Mouse (Mus musculus) embryonic facial prominence, embryonic 11.5 days (tissue): ENCODE data around the gene Cdc42bpa. TPM values are rescaled to one million over a fixed set of nuclear protein-coding genes. Genes with fewer than 3 reads are reported as not detected.
"Not testable (repeated sequence)": the region's sequence is repeated elsewhere in the genome, so short reads cannot be mapped to it uniquely, and the experiment has no call there.

Experiments used
- ATAC-seq: fragments of 200-750 bp; cut with Nextera tagmentation; replicated peaks from 2 replicates; pipeline ENCODE4 v1.8.0; 2017; ENCODE audit warnings: low read depth; ENCODE audit not compliant: insufficient number of reproducible peaks, low FRiP score, low TSS enrichment
- DNase-seq: peaks from one replicate; pipeline ENCODE4 v3.0.0-alpha.2; 2015; ENCODE audit warnings: low spot score
- H3K27ac ChIP-seq: fragments of 300-500 bp; sonication (generic); replicated peaks from 2 replicates; pipeline ENCODE4 v1.5.1; 2014; ENCODE audit warnings: mild to moderate bottlenecking, low read depth, low read length, control low read depth
- H3K27me3 ChIP-seq: fragments of 300-500 bp; sonication (generic); 2 replicates; pipeline ENCODE4 v1.6.1; 2014; ENCODE audit warnings: mild to moderate bottlenecking, low read length, moderate library complexity, mixed read lengths; ENCODE audit not compliant: control insufficient read depth, insufficient read depth
- H3K36me3 ChIP-seq: fragments of 300-500 bp; sonication (generic); replicated peaks from 2 replicates; pipeline ENCODE4 v1.6.1; 2014; ENCODE audit warnings: low read depth, mild to moderate bottlenecking, low read length, moderate library complexity, mixed read lengths; ENCODE audit not compliant: control insufficient read depth, insufficient read depth
- H3K4me1 ChIP-seq: fragments of 300-500 bp; sonication (generic); 2 replicates; pipeline ENCODE4 v1.6.1; 2014; ENCODE audit warnings: low read length, mixed read lengths; ENCODE audit not compliant: control insufficient read depth, insufficient read depth
- H3K4me2 ChIP-seq: fragments of 300-500 bp; sonication (generic); 2 replicates; pipeline ENCODE4 v1.6.1; 2014; ENCODE audit warnings: low read depth, mild to moderate bottlenecking, control low read depth, low read length, moderate library complexity
- H3K4me3 ChIP-seq: fragments of 300-500 bp; sonication (generic); 2 replicates; pipeline ENCODE4 v1.5.1; 2014; ENCODE audit warnings: low read depth, low read length, control low read depth
- H3K9ac ChIP-seq: fragments of 300-500 bp; sonication (generic); replicated peaks from 2 replicates; pipeline ENCODE4 v1.6.1; 2014; ENCODE audit warnings: mild to moderate bottlenecking, control low read depth, low read length
- H3K9me3 ChIP-seq: fragments of 300-500 bp; sonication (generic); replicated peaks from 2 replicates; pipeline ENCODE4 v1.6.1; 2016; ENCODE audit warnings: mild to moderate bottlenecking, low read length, inconsistent platforms, mixed read lengths; ENCODE audit not compliant: control insufficient read depth
- whole genome bisulfite sequencing: fragments of 180-500 bp; shearing (Covaris S2); extraction: QIAGEN DNeasy Blood & Tissue Kit; methylation state at CpG from one replicate; pipeline ENCODE4 v1.1.7; 2014; 5-methylcytosine and 5-hydroxymethylcytosine counted together
- polyA plus RNA-seq: library from polyadenylated mRNA; unstranded; fragments of >200 nt; fragmentation: Nextera tagmentation; extraction: Ambion mirVana; gene quantifications from 2 replicates; pipeline ENCODE4 v1.2.1, GENCODE M21; 2014

Cdc42bpa gene
- polyA plus RNA-seq, 1 experiment from 2014 or later: 13.8 TPM

GRCm38 (mm10) chr1:180029863-180030262 is 69.6 kb downstream of the Cdc42bpa start:
- H3K27me3 ChIP-seq, H3K27ac ChIP-seq, H3K4me2 ChIP-seq, H3K4me1 ChIP-seq, H3K9ac ChIP-seq, H3K9me3 ChIP-seq, ATAC-seq, H3K4me3 ChIP-seq, H3K36me3 ChIP-seq, DNase-seq: not testable (repeated sequence)
- WGBS: 86% methylated on average over 5 of the region's 5 CpGs

- no peak for ATAC-seq
- H3K9me3 ChIP-seq: no peaks in the 10 kb centered on the region
- no peak overlapping the region for H3K9ac ChIP-seq
- no peak overlapping the region for H3K27ac ChIP-seq
- H3K4me2 ChIP-seq: no peak overlapping the region
- no peaks in the 10 kb centered on the region for H3K36me3 ChIP-seq
- no peaks in the 10 kb centered on the region for H3K27me3 ChIP-seq
- H3K4me1 ChIP-seq: no peaks in the 10 kb centered on the region
- 88% methylated on average over 8 of the region's 8 CpGs for WGBS
- DNase-seq: no peak
- no peak overlapping the region for H3K4me3 ChIP-seq
Measured at GRCm38 (mm10) chr1:180030631-180031365, 70.5 kb downstream of the Cdc42bpa start.

- Histone ChIP-seq H3K27me3 (no peaks in the 10 kb centered on the region), H3K4me1 (no peaks in the 10 kb centered on the region), H3K4me3 (no peak overlapping the region), H3K36me3 (no peaks in the 10 kb centered on the region), H3K4me2 (no peak overlapping the region), H3K9ac (no peak overlapping the region), H3K27ac (no peak overlapping the region), H3K9me3 (no peaks in the 10 kb centered on the region)
- 92% methylated on average over 5 of the region's 5 CpGs for WGBS
- ATAC-seq (no peak), DNase-seq (no peak)
Measured at GRCm38 (mm10) chr1:180031705-180032548, 71.7 kb downstream of the Cdc42bpa start.

GRCm38 (mm10) chr1:180037461-180037860 is 77.2 kb downstream of the Cdc42bpa start:
- Histone ChIP-seq H3K4me3 (no peak overlapping the region), H3K9me3 (no peaks in the 10 kb centered on the region), H3K4me1 (no peaks in the 10 kb centered on the region), H3K9ac (no peak overlapping the region), H3K27me3 (no peaks in the 10 kb centered on the region), H3K27ac (no peak overlapping the region), H3K36me3 (no peaks in the 10 kb centered on the region), H3K4me2 (no peak overlapping the region)
- no peak for ATAC-seq
- WGBS: 82% methylated on average over 3 of the region's 3 CpGs
- no peak for DNase-seq

GRCm38 (mm10) chr1:180044160-180044559 is 83.9 kb downstream of the Cdc42bpa start:
- Histone ChIP-seq H3K4me2 (no peak overlapping the region), H3K27me3 (no peaks in the 10 kb centered on the region), H3K27ac (no peak overlapping the region), H3K9me3 (no peaks in the 10 kb centered on the region), H3K9ac (no peak overlapping the region), H3K36me3 (no peaks in the 10 kb centered on the region), H3K4me1 (no peaks in the 10 kb centered on the region), H3K4me3 (no peak overlapping the region)
- 90% methylated on average over 2 of the region's 2 CpGs for WGBS
- ATAC-seq (no peak), DNase-seq (no peak)

- H3K9me3 ChIP-seq: no peaks in the 10 kb centered on the region
- no peaks in the 10 kb centered on the region for H3K36me3 ChIP-seq
- H3K9ac ChIP-seq: no peak overlapping the region
- H3K4me2 ChIP-seq: no peak overlapping the region
- ATAC-seq (no peak), DNase-seq (no peak)
- no peaks in the 10 kb centered on the region for H3K4me1 ChIP-seq
- H3K27me3 ChIP-seq: no peaks in the 10 kb centered on the region
- no peak overlapping the region for H3K27ac ChIP-seq
- no peak overlapping the region for H3K4me3 ChIP-seq
Measured at GRCm38 (mm10) chr1:180045172-180045571, 84.9 kb downstream of the Cdc42bpa start.

GRCm38 (mm10) chr1:180089176-180089575 is 128.9 kb downstream of the Cdc42bpa start:
- no peaks in the 10 kb centered on the region for H3K4me1 ChIP-seq
- H3K4me3 ChIP-seq: no peak overlapping the region
- H3K27ac ChIP-seq: no peak overlapping the region
- H3K9ac ChIP-seq: no peak overlapping the region
- ATAC-seq (no peak), DNase-seq (no peak)
- no peaks in the 10 kb centered on the region for H3K36me3 ChIP-seq
- H3K9me3 ChIP-seq: no peaks in the 10 kb centered on the region
- 84% methylated on average over 1 of the region's 1 CpGs for WGBS
- H3K27me3 ChIP-seq: no peaks in the 10 kb centered on the region
- H3K4me2 ChIP-seq: no peak overlapping the region

- DNase-seq (no peak), ATAC-seq (no peak)
- Histone ChIP-seq H3K9me3 (no peaks in the 10 kb centered on the region), H3K9ac (no peak overlapping the region), H3K4me1 (no peaks in the 10 kb centered on the region), H3K27me3 (no peaks in the 10 kb centered on the region), H3K4me2 (no peak overlapping the region), H3K36me3 (no peaks in the 10 kb centered on the region), H3K4me3 (no peak overlapping the region), H3K27ac (no peak overlapping the region)
- WGBS: 92% methylated on average over 5 of the region's 5 CpGs
Measured at GRCm38 (mm10) chr1:180098426-180098825, 138.2 kb downstream of the Cdc42bpa start.
